Mouse (Mus musculus) cortical plate, adult 2 months (tissue): ENCODE results near the gene Sap30bp. TPM values are rescaled to one million over a fixed set of nuclear protein-coding genes. Genes with fewer than 3 reads are reported as not detected.

ENCODE experiments used
- H3K27ac ChIP-seq: fragments of 200-500 bp; 2 replicates; pipeline ENCODE4 v1.5.1; 2012; ENCODE audit warnings: low read length, control low read depth, inconsistent platforms; ENCODE audit not compliant: insufficient read depth
- H3K4me1 ChIP-seq: fragments of 200-500 bp; 2 replicates; pipeline ENCODE4 v1.6.1; 2011; ENCODE audit warnings: low read length; ENCODE audit not compliant: control insufficient read depth, insufficient read depth
- H3K4me3 ChIP-seq: fragments of 200-500 bp; 2 replicates; pipeline ENCODE4 v1.5.1; 2011; ENCODE audit warnings: mild to moderate bottlenecking, low read length, control low read depth; ENCODE audit not compliant: insufficient read depth
- CTCF ChIP-seq: fragments of 200-500 bp; IDR thresholded peaks from 2 replicates; pipeline ENCODE4 v1.5.1; 2011; ENCODE audit warnings: mild to moderate bottlenecking, control low read depth, low read length; ENCODE audit not compliant: insufficient read depth; ENCODE audit errors: extremely low read depth
- POLR2A ChIP-seq: fragments of 200-500 bp; IDR thresholded peaks from 2 replicates; pipeline ENCODE4 v1.6.1; 2011; ENCODE audit warnings: mild to moderate bottlenecking, low read length, control low read depth; ENCODE audit not compliant: insufficient read depth; ENCODE audit errors: extremely low read depth
- polyA plus RNA-seq: library from polyadenylated mRNA; depleted of rRNA; stranded (reverse); fragments of >200 nt; gene quantifications from 2 replicates; pipeline ENCODE4 v1.2.3, GENCODE M21; 2012

Gene Sap30bp
- polyA plus RNA-seq, 1 experiment = 57.0 TPM

- no peak for TF ChIP-seq POLR2A
- TF ChIP-seq CTCF = no peak
- Histone ChIP-seq H3K4me3 (no peak overlapping the region), H3K4me1 (no peaks in the 10 kb centered on the region), H3K27ac (no peak overlapping the region)
Measured at GRCm38 (mm10) chr11:115898446-115898845, 34.6 kb upstream of the Sap30bp start.

GRCm38 (mm10) chr11:115898886-115899285, 34.2 kb upstream of the Sap30bp start:
- no peak overlapping the region for H3K27ac ChIP-seq
- no peaks in the 10 kb centered on the region for H3K4me1 ChIP-seq
- peak; percentile 52 for TF ChIP-seq CTCF
- no peak for TF ChIP-seq POLR2A
- no peak overlapping the region for H3K4me3 ChIP-seq

- Histone ChIP-seq H3K27ac (no peak within 1 kb of the TSS), H3K4me1 (no peaks in the 10 kb centered on the region), H3K4me3 (no peak within 1 kb of the TSS)
- TF ChIP-seq POLR2A (no peak), CTCF (no peak)
Measured at GRCm38 (mm10) chr11:115899486-115900266, 33.4 kb upstream of the Sap30bp start, which contains the start of gene Smim5. Smim5 (plus strand) TSS chr11:115899966.

GRCm38 (mm10) chr11:115900561-115901337, 32.3 kb upstream of the Sap30bp start:
- no peak for TF ChIP-seq CTCF
- no peak for TF ChIP-seq POLR2A
- no peaks in the 10 kb centered on the region for H3K4me1 ChIP-seq
- H3K27ac ChIP-seq = no peak overlapping the region
- H3K4me3 ChIP-seq = no peak overlapping the region

DNA sequence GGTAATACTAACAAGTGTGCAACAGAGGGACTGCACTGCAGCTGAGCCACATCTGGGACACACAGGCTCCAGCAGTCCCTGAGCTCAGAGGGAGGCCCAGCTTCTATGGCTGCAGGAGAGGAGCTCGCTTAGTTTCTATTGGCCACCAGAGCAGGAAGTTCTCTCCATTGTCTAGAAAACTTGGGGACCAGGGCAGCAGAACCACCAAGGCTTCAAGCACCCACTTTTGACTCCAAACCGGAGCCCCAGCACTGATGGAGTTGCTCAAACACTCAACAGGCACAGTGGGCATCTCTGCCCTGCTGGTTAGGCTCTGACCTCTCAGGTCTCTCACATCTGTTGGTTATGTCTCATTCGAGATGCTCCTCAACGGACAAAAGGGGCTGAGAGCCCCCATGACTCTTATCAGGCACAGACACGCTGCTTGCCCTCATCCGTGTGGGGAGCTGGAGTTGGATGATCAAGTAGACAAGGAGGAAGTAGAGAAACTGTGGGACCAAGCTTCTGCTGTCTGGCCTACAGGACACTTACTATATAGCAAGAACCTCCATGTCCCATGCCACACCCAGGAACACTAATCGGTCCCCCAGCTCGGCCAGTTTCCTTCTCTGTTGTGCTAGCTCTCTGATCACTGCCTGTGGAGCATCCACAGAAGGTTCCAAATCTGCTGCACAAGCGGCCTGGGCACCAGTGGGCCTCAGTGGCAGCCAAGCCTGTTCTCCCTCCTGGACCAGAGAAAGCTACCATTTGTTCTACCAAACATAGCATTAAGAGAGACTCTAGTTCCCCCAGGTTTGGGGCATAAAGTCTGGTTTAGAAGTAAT, 31.5 kb upstream of the Sap30bp start:
- Histone ChIP-seq H3K4me3 (no peak overlapping the region), H3K4me1 (no peaks in the 10 kb centered on the region), H3K27ac (no peak overlapping the region)
- TF ChIP-seq CTCF (no peak), POLR2A (no peak)

- no peaks in the 10 kb centered on the region for H3K4me1 ChIP-seq
- TF ChIP-seq POLR2A = no peak
- no peak for TF ChIP-seq CTCF
Measured at GRCm38 (mm10) chr11:115902177-115902576, 30.9 kb upstream of the Sap30bp start.

GRCm38 (mm10) chr11:115902831-115903230, 30.3 kb upstream of the Sap30bp start:
- TF ChIP-seq CTCF = no peak
- TF ChIP-seq POLR2A = no peak
- Histone ChIP-seq H3K4me3 (no peak overlapping the region), H3K27ac (no peak overlapping the region), H3K4me1 (no peaks in the 10 kb centered on the region)

More at GRCm38 (mm10) chr11:115902177-115902576, 30.9 kb upstream of the Sap30bp start:
- Histone ChIP-seq H3K4me3 (no peak overlapping the region), H3K27ac (no peak overlapping the region)

DNA sequence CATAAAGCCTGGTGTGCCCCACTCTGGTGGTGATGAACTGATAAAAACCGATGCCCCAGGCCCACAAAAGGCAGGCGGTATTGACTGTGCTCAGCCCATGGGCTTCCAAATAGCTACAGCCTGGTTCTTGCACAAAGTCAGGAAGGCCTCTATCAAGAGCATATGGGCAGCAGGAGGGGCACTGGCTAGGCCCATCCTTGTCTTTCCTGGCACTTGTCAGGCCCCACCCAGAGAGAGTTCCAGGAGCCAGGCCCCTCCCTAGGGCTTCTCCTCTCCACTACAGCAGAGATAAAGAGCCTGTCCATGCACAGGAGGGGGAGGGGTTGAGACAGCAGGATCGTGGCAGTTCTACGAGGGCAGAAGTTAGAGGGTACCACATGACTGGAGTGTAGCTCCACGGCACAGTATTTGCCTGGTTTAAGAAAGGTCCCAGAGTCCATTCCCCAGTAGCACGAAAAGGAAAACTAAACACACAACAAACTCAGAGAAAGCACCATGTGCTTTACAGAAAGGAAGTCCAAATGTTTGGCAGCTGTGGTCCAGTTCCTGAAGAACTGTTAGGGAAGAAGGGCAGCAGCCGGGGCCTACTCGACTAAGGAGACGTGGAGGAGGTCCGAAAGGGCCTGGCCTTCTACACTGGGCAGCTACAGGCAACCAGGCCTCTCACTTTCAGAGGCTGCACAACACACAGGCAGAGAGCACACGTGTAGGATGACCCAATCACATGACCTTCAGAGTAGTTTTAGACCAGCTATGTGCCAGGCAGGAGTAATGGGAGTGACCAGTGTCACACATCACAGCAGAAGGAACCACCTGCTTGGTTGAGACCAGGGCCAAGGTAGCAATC, 29.5 kb upstream of the Sap30bp start:
- Histone ChIP-seq H3K4me1 (no peaks in the 10 kb centered on the region), H3K27ac (no peak overlapping the region), H3K4me3 (no peak overlapping the region)
- no peak for TF ChIP-seq CTCF
- no peak for TF ChIP-seq POLR2A
